Mouse (Mus musculus): Measurements from ENCODE around the gene Colgalt2.
"Not testable (repeated sequence)": the region's sequence is repeated elsewhere in the genome, so short reads cannot be mapped to it uniquely, and the experiment has no call there.

Gene Colgalt2

GRCm38 (mm10) chr1:152417602-152418001 lies 18.0 kb downstream of the Colgalt2 start:
- DNase-seq (ENCODE audit: low spot score) = no peak

DNA sequence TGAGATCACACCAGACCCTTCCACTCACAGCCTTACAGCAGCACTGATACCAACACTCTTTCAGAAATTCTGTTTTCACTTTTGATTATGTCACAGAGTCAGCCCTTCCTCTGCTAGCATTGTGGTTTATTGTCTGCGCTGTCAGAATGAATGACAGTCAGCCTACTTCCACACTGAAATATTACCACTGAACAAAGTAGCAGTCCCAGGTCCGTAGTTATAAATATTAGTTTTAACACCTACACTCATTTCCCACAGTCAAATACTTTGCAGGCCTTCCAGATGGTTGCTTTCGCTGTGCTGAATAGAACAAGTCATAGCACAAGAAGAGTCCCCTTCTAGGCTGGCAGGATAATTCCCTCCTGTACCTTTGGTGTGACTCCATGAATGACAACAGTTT lies 22.7 kb downstream of the Colgalt2 start:
- DNase-seq (ENCODE audit: low spot score) = no peak

DNA sequence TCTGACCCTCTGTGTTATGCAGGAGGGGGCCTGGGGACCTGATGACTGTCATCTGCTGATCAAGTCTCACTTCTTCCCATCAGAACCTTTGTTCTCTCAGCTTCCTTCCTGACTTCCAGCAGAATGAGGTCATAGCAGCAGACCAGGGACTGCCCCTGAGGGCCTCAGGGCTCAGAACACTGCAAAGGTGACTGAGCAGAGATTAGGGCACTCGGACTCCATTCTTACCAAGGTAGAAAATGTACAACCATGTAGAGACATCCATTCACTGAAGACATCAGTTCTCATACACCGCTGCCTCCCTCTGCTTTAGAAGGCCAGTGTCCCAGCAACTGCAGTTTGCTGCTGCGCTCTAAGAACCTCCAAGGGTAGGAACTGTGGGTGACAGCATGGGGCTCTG lies 23.4 kb downstream of the Colgalt2 start:
- no peak for DNase-seq (ENCODE audit: low spot score)

DNA sequence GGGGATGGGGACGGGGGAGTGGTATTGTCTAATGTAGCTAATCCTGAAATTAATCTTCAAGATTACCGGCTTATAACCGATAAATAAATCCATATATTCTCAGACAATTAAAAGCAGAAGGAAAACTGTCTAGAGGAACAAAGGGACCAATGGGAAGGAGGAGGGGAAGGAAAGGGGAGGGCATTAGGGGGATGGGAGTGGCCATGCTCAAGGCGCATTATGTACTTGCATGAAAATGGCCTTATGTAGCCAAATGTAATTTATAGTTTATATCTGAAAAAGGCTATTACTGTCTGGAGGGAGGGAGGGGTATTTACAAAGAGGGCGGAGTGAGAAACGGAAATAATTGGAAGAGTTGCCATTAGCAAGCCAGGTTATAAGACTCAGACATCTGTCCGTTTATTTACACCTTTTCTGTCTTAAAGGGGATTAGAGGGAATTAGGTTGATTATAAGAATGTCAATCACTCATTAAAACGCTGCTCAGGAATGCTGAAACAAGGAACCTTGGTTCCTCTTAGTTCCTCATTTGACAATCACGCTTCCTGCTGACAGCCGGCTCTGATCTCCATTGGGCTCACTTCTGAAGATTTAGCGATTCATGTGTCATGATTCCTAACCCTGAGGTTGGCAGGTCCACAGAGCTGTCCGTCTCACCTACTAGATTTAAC lies 28.4 kb downstream of the Colgalt2 start:
- DNase-seq (ENCODE audit: low spot score) = no peak

DNA sequence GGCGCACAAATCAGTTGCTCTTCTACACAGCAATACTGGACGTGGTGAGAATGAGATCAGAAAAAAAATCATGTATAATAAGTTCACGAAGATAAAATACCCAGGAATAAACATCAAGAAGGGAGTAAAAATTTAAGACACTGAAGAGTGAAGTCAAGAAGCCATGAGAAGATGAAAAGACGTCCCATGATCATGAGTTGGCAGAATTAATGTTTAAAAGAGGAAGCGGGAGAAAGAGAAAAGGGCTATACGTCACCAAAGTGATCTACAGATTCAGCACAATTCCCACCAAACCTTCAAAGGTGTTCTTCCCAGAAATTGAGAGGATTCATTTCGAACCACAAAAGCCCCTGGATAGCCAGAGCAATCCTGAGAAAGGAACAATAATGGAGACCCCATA lies 30.2 kb downstream of the Colgalt2 start:
- no peak for DNase-seq (ENCODE audit: low spot score)

GRCm38 (mm10) chr1:152434166-152434565 lies 34.5 kb downstream of the Colgalt2 start:
- no peak for DNase-seq (ENCODE audit: low spot score)

- DNase-seq (ENCODE audit: low spot score) = not testable (repeated sequence)
These were observed 37.9 kb downstream of the Colgalt2 start for GRCm38 (mm10) chr1:152437518-152437917.

GRCm38 (mm10) chr1:152439408-152439807 lies 39.8 kb downstream of the Colgalt2 start:
- DNase-seq (ENCODE audit: low spot score) = no peak

DNA sequence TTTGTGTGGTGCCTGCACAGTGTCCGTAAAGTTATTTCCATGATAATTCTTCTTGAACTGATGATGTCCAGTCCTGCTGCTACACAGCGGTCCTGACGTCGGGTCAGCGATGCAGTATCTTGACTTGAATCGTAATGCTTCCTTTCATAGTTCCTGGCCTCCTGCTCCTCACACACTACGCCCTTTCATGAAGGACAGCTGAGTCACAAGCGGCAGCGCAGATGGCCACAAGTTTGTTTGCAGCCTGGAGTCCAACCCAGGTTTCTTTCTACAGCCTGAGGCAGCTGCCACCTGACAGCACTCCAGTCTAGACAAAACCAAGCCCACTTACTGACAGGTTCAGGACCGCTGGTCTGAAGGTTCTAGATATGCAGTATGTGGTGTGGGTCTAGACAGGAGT lies 40.2 kb downstream of the Colgalt2 start:
- no peak for DNase-seq (ENCODE audit: low spot score)

GRCm38 (mm10) chr1:152444630-152445029 lies 45.0 kb downstream of the Colgalt2 start:
- DNase-seq (ENCODE audit: low spot score) = no peak

DNA sequence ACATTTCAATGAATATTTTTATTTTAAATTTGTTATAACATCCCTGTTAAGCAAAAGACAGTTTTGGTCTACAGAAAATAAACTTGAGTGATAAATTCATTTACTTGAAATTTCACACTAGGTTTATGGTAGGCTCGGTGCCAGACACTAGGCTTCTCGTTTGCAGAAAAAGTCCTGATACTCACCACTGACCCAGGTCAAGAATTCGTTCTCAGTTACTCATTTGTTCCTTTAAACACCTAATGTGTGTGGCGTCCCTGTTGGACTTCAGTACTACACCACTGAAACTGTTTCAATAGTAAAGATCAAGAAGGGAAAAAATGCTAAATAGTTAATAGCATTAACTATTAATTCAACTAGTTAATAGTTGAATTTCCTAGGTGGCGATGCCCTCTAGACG lies 46.3 kb downstream of the Colgalt2 start:
- no peak for DNase-seq (ENCODE audit: low spot score)

- DNase-seq (ENCODE audit: low spot score) = no peak
These were observed 54.9 kb downstream of the Colgalt2 start for GRCm38 (mm10) chr1:152454536-152454935.

DNA sequence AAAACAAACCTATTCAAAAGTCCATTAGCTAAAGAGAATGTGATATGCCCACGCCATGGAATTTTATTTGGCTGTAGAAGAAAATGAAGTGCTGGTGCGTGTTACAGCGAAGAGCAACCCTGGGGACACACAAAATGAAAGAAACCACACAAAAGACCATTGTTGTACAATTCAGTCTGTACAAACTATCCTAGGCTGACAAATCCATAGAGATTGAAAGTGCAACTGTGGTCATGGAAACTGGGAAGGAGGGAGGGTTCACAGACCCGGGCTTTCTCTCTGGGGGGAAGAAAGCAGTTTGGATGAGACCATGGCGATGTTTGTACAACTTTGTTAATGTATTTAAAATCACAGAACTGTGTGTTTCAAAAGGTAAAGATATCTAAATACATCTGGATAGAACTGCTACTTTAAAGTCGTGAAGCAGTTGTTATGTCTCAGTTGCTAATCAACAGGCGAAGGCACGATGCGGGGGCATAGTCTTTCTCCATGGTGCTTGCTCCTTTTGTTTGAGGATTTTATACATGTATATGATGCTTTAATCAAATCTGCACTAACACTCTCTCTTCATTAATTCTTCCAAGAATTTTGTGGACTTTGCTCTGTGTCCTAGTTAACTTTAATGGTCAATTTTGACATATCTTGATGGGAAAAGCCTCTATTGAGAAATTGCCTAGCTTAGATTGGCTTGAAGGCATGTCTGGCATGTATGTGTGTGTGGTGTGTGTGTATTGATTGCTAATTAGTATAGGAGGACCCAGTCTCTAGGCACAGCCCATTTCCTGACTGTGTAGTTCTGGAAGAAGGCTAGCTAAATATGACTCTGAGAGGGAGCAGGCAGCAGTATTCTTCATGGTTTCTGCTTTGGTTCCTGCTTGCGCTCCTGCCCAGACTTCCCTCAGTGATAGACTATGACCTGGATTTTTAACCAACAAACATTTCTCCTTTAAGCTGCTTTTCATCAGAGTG lies 55.9 kb downstream of the Colgalt2 start:
- no peak for DNase-seq (ENCODE audit: low spot score)

- DNase-seq (ENCODE audit: low spot score) = no peak
These were observed 56.6 kb downstream of the Colgalt2 start for GRCm38 (mm10) chr1:152456266-152456665.

- DNase-seq (ENCODE audit: low spot score) = no peak
These were observed 58.0 kb downstream of the Colgalt2 start for GRCm38 (mm10) chr1:152457596-152457995.

GRCm38 (mm10) chr1:152458996-152459395 lies 59.4 kb downstream of the Colgalt2 start:
- DNase-seq (ENCODE audit: low spot score) = no peak

DNA sequence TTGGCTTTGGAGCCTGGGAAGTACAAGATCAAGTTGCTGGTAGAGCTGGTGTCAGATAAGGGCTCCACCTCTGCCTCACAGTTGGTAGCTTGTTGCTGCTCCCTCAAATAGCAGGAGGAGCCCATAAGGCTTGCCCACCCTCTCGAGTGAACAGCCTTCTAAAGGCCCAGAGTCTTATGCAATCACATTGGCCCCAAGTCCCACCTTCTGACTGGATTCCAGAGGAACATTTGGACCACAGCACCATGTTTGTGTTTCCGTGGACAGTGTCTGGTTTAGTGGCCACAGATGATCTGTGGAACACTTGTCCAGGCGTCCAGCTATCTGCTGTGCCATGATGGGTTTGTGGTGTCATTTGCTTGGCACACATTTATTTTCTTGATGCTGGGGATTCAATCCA lies 61.3 kb downstream of the Colgalt2 start:
- DNase-seq (ENCODE audit: low spot score) = no peak

DNA sequence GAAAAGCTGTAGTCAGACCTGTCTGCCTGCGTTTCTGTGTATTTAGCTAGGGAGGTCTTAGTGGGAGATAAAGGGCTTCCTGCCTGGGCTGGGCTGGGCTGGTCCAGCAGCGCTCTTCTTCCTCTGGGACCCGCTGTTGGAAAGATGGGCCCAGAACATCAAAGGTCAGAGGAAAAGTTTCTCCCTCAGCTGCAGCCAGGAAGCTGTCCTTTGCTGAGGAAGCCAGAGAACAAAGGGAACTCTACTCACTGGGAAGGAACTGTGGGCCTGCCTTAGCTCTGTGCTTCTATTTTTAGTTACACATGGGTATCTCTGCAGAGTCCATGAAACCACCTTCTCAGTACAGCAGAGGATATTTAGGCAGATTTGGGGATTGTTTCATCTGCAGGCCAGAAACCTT lies 62.2 kb downstream of the Colgalt2 start:
- no peak for DNase-seq (ENCODE audit: low spot score)

GRCm38 (mm10) chr1:152462348-152462747 lies 62.7 kb downstream of the Colgalt2 start:
- DNase-seq (ENCODE audit: low spot score) = no peak

GRCm38 (mm10) chr1:152466280-152466679 lies 66.7 kb downstream of the Colgalt2 start:
- DNase-seq (ENCODE audit: low spot score) = no peak

- no peak for DNase-seq (ENCODE audit: low spot score)
These were observed 68.8 kb downstream of the Colgalt2 start for GRCm38 (mm10) chr1:152468443-152468842.

DNA sequence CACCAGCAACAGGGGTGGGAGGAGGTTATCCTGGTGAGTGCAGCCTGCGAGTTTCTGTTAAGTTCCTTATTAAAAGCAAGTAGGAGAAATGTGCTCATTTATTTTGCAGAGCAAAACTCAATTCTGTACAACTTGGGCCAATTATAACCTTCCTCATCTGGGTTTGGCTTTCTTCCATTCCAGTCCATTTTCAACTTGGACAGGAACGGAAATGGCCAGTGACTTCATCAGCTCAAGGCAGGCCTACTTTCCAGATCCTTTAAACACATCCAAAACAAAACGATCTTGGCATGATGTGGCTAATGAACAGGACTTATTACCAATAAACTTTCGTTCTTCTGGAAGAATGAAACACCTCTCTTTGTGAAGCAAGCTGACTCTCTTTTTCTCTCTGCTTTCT lies 76.5 kb downstream of the Colgalt2 start:
- no peak for DNase-seq (ENCODE audit: low spot score)

GRCm38 (mm10) chr1:152490842-152491241 lies 91.2 kb downstream of the Colgalt2 start:
- no peak for DNase-seq (ENCODE audit: low spot score)
